Mouse (Mus musculus) neural tube, embryonic 12.5 days (tissue): ENCODE measurements at regions not wholly inside any gene's neighbourhood (a gene's known extent, or its start where the extent isn't known, plus 50 kb on each side); places are given as distances from the start of the nearest gene placed in this dataset.

Experiments used
- ATAC-seq: fragments of 200-750 bp; cut with Nextera tagmentation; 2 replicates; pipeline ENCODE4 v1.8.0; 2017; ENCODE audit warnings: low read depth, mild to moderate bottlenecking, moderate TSS enrichment, moderate library complexity; ENCODE audit not compliant: low FRiP score
- H3K27ac ChIP-seq: fragments of 300-500 bp; sonication (generic); 2 replicates; pipeline ENCODE4 v1.5.1; 2016
- H3K27me3 ChIP-seq: fragments of 300-500 bp; sonication (generic); replicated peaks from 2 replicates; pipeline ENCODE4 v1.6.1; 2016; ENCODE audit warnings: mild to moderate bottlenecking
- H3K36me3 ChIP-seq: fragments of 300-500 bp; sonication (generic); 2 replicates; pipeline ENCODE4 v1.6.1; 2016; ENCODE audit warnings: mild to moderate bottlenecking
- H3K4me1 ChIP-seq: fragments of 300-500 bp; sonication (generic); 2 replicates; pipeline ENCODE4 v1.6.1; 2016
- H3K4me2 ChIP-seq: fragments of 300-500 bp; sonication (generic); replicated peaks from 2 replicates; pipeline ENCODE4 v1.6.1; 2016; ENCODE audit warnings: mild to moderate bottlenecking
- H3K4me3 ChIP-seq: fragments of 300-500 bp; sonication (generic); 2 replicates; pipeline ENCODE4 v1.5.1; 2016
- H3K9ac ChIP-seq: fragments of 300-500 bp; sonication (generic); 2 replicates; pipeline ENCODE4 v1.6.1; 2016; ENCODE audit warnings: mild to moderate bottlenecking
- H3K9me3 ChIP-seq: fragments of 300-500 bp; sonication (generic); 2 replicates; pipeline ENCODE4 v1.6.1; 2016; ENCODE audit warnings: mild to moderate bottlenecking
- WGBS: fragments of 180-500 bp; shearing (Covaris S2); methylation state at CpG from one replicate; pipeline ENCODE4 v1.1.7; 2016; 5-methylcytosine and 5-hydroxymethylcytosine counted together

- H3K36me3 ChIP-seq: no peaks in the 10 kb centered on the region
- H3K27me3 ChIP-seq: no peaks in the 10 kb centered on the region
- H3K4me1 ChIP-seq: no peaks in the 10 kb centered on the region
- no peak for ATAC-seq
- H3K9ac ChIP-seq: no peak overlapping the region
- no peak overlapping the region for H3K4me2 ChIP-seq
- no peak overlapping the region for H3K27ac ChIP-seq
- 92% methylated on average over 1 of the region's 1 CpGs for WGBS
- H3K9me3 ChIP-seq: no peaks in the 10 kb centered on the region
- no peak overlapping the region for H3K4me3 ChIP-seq
Measured at GRCm38 (mm10) chr1:41551271-41551670, 745.9 kb downstream of the Tmem182 start.

DNA sequence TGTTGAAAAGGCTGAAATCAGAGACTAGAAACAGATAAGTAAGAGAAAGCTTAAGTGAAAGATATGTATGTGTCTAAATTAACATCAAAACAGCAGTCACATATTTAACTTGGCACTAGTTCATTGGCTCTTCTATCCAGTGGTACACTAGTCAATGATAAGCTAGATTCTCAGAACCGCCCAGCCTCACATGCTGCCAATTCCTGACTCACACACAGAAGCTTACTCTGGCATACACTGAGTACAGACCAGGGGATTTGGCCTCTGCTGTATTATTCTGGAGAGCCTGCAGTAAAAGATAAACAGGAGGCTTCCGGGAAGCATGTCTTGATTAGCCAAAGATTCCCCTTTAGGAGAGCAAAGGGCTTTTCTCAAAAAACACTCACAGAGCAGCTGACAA lies 750.2 kb downstream of the Tmem182 start:
- no peak overlapping the region for H3K27ac ChIP-seq
- H3K4me1 ChIP-seq: no peaks in the 10 kb centered on the region
- no peak overlapping the region for H3K9ac ChIP-seq
- no peaks in the 10 kb centered on the region for H3K9me3 ChIP-seq
- 74% methylated on average over 2 of the region's 2 CpGs for WGBS
- H3K4me3 ChIP-seq: no peak overlapping the region
- H3K36me3 ChIP-seq: no peaks in the 10 kb centered on the region
- no peak for ATAC-seq
- H3K27me3 ChIP-seq: no peaks in the 10 kb centered on the region
- H3K4me2 ChIP-seq: no peak overlapping the region

- ATAC-seq: no peak
- no peak overlapping the region for H3K4me3 ChIP-seq
- H3K36me3 ChIP-seq: no peaks in the 10 kb centered on the region
- no peaks in the 10 kb centered on the region for H3K4me1 ChIP-seq
- H3K9ac ChIP-seq: no peak overlapping the region
- no peak overlapping the region for H3K27ac ChIP-seq
- H3K27me3 ChIP-seq: no peaks in the 10 kb centered on the region
- no peaks in the 10 kb centered on the region for H3K9me3 ChIP-seq
- whole genome bisulfite sequencing: 85% methylated on average over 17 of the region's 17 CpGs
- no peak overlapping the region for H3K4me2 ChIP-seq
Measured at GRCm38 (mm10) chr1:41559101-41559665, 753.8 kb downstream of the Tmem182 start.

- no peak for ATAC-seq
- no peak overlapping the region for H3K27ac ChIP-seq
- H3K4me2 ChIP-seq: no peak overlapping the region
- no peaks in the 10 kb centered on the region for H3K36me3 ChIP-seq
- no peaks in the 10 kb centered on the region for H3K27me3 ChIP-seq
- no peak overlapping the region for H3K9ac ChIP-seq
- WGBS: 88% methylated on average over 3 of the region's 3 CpGs
- H3K4me1 ChIP-seq: no peaks in the 10 kb centered on the region
- H3K4me3 ChIP-seq: no peak overlapping the region
- H3K9me3 ChIP-seq: no peaks in the 10 kb centered on the region
Measured at GRCm38 (mm10) chr1:41559991-41560390, 754.6 kb downstream of the Tmem182 start.

- no peaks in the 10 kb centered on the region for H3K36me3 ChIP-seq
Measured at GRCm38 (mm10) chr1:41603471-41603870, 798.1 kb downstream of the Tmem182 start.

DNA sequence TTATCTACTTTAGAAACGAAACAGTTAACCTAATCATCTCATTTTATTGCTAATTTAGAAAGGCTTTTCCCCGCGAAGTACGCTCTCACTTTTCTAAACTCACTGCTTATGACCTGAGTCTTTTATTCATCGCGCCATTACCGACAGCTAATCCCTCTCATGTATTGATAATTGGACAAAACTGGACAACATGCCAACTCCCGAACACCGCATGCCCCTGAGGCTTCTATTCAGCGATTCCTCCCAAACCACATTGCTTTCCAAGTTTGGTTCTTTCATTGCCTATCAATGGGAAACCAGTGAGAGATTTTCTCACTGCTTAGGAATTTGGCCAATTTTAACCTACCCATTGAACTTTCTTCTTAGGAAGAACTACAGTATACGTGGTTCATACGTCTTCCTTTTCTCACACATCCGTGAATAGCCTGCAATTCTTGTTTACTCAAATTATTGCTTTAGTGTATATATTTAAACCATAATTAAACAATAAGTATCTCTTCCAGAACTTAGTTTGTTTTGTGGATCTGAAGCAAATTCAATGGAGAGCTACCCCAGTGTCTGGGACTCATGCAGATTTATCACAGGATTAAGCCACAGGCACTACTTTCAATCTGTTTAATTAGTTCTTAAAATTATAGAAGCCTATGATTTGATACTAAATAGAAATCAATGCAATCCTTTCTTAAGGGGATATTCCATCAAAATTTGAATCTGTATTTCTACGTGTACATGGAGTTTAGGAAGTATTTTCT lies 799.8 kb downstream of the Tmem182 start:
- no peaks in the 10 kb centered on the region for H3K27me3 ChIP-seq
- peak overlapping the region; percentile 20; the same call in 1 of the 2 replicates for H3K4me2 ChIP-seq
- H3K4me1 ChIP-seq: no peaks in the 10 kb centered on the region; the same call in 1 of the 2 replicates
- H3K9ac ChIP-seq: no peak overlapping the region
- 0 out of 2 replicates have a peak, but pooled peaks have one; percentile 17 for ATAC-seq
- no peaks in the 10 kb centered on the region for H3K9me3 ChIP-seq
- no peak overlapping the region for H3K27ac ChIP-seq
- H3K36me3 ChIP-seq: no peaks in the 10 kb centered on the region
- no peak overlapping the region for H3K4me3 ChIP-seq
- WGBS: 44% methylated on average over 14 of the region's 14 CpGs

More at GRCm38 (mm10) chr1:41603471-41603870, 798.1 kb downstream of the Tmem182 start:
- H3K4me3 ChIP-seq: no peak overlapping the region
- 78% methylated on average over 5 of the region's 5 CpGs for WGBS
- no peaks in the 10 kb centered on the region; the same call in 1 of the 2 replicates for H3K4me1 ChIP-seq
- H3K4me2 ChIP-seq: no peak overlapping the region
- no peak for ATAC-seq
- H3K9me3 ChIP-seq: no peaks in the 10 kb centered on the region
- no peak overlapping the region for H3K27ac ChIP-seq
- no peaks in the 10 kb centered on the region for H3K27me3 ChIP-seq
- H3K9ac ChIP-seq: no peak overlapping the region

GRCm38 (mm10) chr1:41605748-41606131 lies 800.3 kb downstream of the Tmem182 start:
- no peak overlapping the region for H3K27ac ChIP-seq
- WGBS: 13% methylated on average over 3 of the region's 3 CpGs
- no peak overlapping the region for H3K9ac ChIP-seq
- H3K4me1 ChIP-seq: no peaks in the 10 kb centered on the region; the same call in 1 of the 2 replicates
- no peak overlapping the region for H3K4me3 ChIP-seq
- H3K27me3 ChIP-seq: no peaks in the 10 kb centered on the region
- peak; percentile 69; the same call in 1 of the 2 replicates for ATAC-seq
- H3K9me3 ChIP-seq: no peaks in the 10 kb centered on the region
- no peaks in the 10 kb centered on the region for H3K36me3 ChIP-seq
- H3K4me2 ChIP-seq: no peak overlapping the region

DNA sequence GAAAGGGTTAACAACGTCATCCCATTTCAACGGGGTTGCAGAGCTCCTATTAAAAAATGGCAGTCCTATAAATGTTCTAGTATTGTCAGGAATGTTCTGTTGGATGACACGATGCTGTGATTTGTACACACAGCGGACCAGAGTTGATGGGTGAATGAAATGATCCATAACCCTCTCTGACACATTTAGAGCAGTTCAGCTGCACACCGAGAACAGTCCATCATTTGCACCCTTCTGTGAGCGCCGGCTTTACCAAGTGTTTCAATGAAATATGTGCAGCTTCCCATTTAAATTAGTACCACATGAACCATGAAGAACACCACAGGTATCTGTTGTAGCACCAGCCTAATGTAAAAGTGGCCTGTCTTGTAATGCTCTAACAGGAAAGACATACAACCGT lies 805.4 kb downstream of the Tmem182 start:
- no peaks in the 10 kb centered on the region; the same call in 1 of the 2 replicates for H3K4me1 ChIP-seq
- no peaks in the 10 kb centered on the region for H3K36me3 ChIP-seq
- peak; percentile 69 for ATAC-seq
- H3K9me3 ChIP-seq: no peaks in the 10 kb centered on the region
- no peak overlapping the region for H3K9ac ChIP-seq
- 37% methylated on average over 8 of the region's 8 CpGs for WGBS
- H3K4me2 ChIP-seq: peak overlapping the region; percentile 14; the same call in 1 of the 2 replicates
- no peaks in the 10 kb centered on the region for H3K27me3 ChIP-seq
- H3K27ac ChIP-seq: no peak overlapping the region
- H3K4me3 ChIP-seq: no peak overlapping the region

GRCm38 (mm10) chr1:41651804-41652203 lies 846.4 kb downstream of the Tmem182 start:
- Histone ChIP-seq H3K4me2 (no peak overlapping the region), H3K4me3 (no peak overlapping the region), H3K4me1 (no peaks in the 10 kb centered on the region), H3K9ac (no peak overlapping the region), H3K36me3 (no peaks in the 10 kb centered on the region), H3K27ac (no peak overlapping the region), H3K27me3 (no peaks in the 10 kb centered on the region), H3K9me3 (no peaks in the 10 kb centered on the region)
- peak; percentile 50; the same call in 1 of the 2 replicates for ATAC-seq
- 35% methylated on average over 9 of the region's 9 CpGs for WGBS

DNA sequence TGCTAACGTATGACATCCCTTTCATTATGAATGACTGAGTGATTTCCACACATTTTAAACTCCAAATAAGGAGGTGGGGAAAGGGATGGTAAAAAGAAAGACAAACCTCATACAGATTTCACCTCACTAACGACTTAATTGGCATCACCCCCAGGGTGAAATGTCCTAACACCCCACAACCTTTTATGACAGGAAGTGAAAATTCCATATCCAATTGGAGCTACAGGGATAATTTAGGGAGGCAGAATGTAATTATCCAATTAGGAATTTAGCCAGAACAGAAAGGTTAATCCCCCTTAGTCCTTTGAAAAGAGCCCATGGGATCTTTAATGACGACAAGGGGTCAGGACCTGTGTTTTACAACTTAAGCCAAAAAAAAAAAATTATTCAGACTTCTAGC lies 846.8 kb downstream of the Tmem182 start:
- 13% methylated on average over 3 of the region's 3 CpGs for WGBS
- Histone ChIP-seq H3K9ac (no peak overlapping the region), H3K27me3 (no peaks in the 10 kb centered on the region), H3K4me1 (no peaks in the 10 kb centered on the region), H3K4me2 (no peak overlapping the region), H3K4me3 (no peak overlapping the region), H3K36me3 (no peaks in the 10 kb centered on the region), H3K27ac (no peak overlapping the region), H3K9me3 (no peaks in the 10 kb centered on the region)
- 0 out of 2 replicates have a peak, but pooled peaks have one; percentile 41 for ATAC-seq

GRCm38 (mm10) chr1:41652646-41653427 lies 847.4 kb downstream of the Tmem182 start:
- 61% methylated on average over 8 of the region's 8 CpGs for WGBS
- Histone ChIP-seq H3K4me2 (no peak overlapping the region; the same call in 1 of the 2 replicates), H3K9me3 (no peaks in the 10 kb centered on the region), H3K4me3 (no peak overlapping the region), H3K27me3 (no peaks in the 10 kb centered on the region), H3K27ac (no peak overlapping the region), H3K9ac (no peak overlapping the region), H3K4me1 (no peaks in the 10 kb centered on the region), H3K36me3 (no peaks in the 10 kb centered on the region)
- ATAC-seq: 0 out of 2 replicates have a peak, but pooled peaks have one; percentile 37

DNA sequence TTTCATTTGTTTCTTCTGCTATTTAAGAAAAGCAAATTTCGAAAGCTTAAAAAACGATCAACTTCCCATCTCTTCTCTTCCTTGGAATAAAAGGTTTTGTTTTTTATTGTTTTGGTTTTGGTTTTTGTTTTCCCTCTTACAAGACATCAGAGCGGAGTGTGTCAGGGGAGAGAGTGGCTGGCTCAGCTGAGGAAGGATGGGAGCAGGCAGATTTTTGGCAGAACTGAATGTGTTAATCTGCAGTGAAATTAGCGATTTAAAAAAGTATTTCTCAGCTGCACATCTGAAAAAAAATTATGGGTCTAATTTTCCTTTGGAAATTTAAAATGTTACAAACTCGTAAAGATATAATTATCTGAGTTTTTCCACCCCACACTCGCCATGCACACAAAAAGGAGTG lies 868.7 kb downstream of the Tmem182 start:
- WGBS: 86% methylated on average over 6 of the region's 6 CpGs
- Histone ChIP-seq H3K9me3 (no peaks in the 10 kb centered on the region), H3K27ac (no peak overlapping the region), H3K27me3 (no peaks in the 10 kb centered on the region), H3K9ac (no peak overlapping the region), H3K36me3 (no peaks in the 10 kb centered on the region), H3K4me2 (no peak overlapping the region), H3K4me1 (no peaks in the 10 kb centered on the region), H3K4me3 (no peak overlapping the region)
- ATAC-seq: no peak
